Mouse (Mus musculus): Measurements from ENCODE around the gene Ecm2.

DNA sequence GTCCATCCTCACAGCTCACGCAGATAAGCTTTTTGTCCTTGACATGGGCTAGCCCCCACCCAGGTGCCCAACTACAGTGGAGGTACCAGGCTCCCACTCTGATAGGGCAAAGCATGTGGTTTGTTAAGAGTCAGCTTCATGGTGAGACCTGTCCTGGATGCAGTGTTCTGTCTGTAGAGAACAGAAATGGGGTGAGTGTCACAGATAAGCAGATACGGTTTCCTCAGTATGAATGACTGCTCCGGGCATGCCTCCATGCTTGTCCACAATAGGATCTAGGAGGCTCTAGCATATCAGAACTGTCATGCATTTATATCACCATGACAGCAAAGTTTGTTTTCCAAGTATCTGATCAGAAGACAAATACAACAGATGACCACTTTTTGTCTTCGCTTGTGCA lies 38.7 kb upstream of the Ecm2 start:
- TF ChIP-seq CTCF (IDR thresholded peaks at IDR 0.05; ENCODE audit: control insufficient read depth, insufficient read depth, insufficient read length) (no peak), MYOD1 (IDR thresholded peaks at IDR 0.05; ENCODE audit: control insufficient read depth, insufficient read length, low read depth) (no peak), MYOG (IDR thresholded peaks at IDR 0.05; ENCODE audit: control insufficient read depth, extremely low read depth, insufficient read length) (no peak), USF1 (IDR thresholded peaks at IDR 0.05; ENCODE audit: low read depth) (no peak)
